Mouse (Mus musculus) ES-Bruce4 (cell line): ENCODE measurements around the gene Slc44a4. TPM values are rescaled to one million over a fixed set of nuclear protein-coding genes. Genes with fewer than 3 reads are reported as not detected.

Experiments
- H3K27ac ChIP-seq: 2 replicates; pipeline ENCODE4 v1.5.1; 2012; ENCODE audit warnings: low read length, inconsistent platforms; ENCODE audit not compliant: insufficient read depth
- H3K27me3 ChIP-seq: 2 replicates; pipeline ENCODE4 v1.6.1; 2012; ENCODE audit warnings: mild to moderate bottlenecking, low read length, inconsistent platforms; ENCODE audit not compliant: control insufficient read depth, poor library complexity, insufficient read depth, severe bottlenecking
- H3K36me3 ChIP-seq: 2 replicates; pipeline ENCODE4 v1.6.1; 2012; ENCODE audit warnings: inconsistent platforms, mild to moderate bottlenecking, low read length, moderate library complexity; ENCODE audit not compliant: control insufficient read depth, poor library complexity, insufficient read depth, severe bottlenecking
- H3K4me1 ChIP-seq: one replicate; pipeline ENCODE4 v1.8.1; 2011; ENCODE audit warnings: low read length; ENCODE audit not compliant: control insufficient read depth, insufficient read depth
- H3K4me3 ChIP-seq: 2 replicates; pipeline ENCODE4 v1.5.1; 2011; ENCODE audit warnings: low read depth, mild to moderate bottlenecking, low read length
- H3K9ac ChIP-seq: 2 replicates; pipeline ENCODE4 v1.6.1; 2012; ENCODE audit warnings: low read depth, mild to moderate bottlenecking, inconsistent platforms; ENCODE audit not compliant: poor library complexity, severe bottlenecking
- H3K9me3 ChIP-seq: replicated peaks from 2 replicates; pipeline ENCODE4 v1.6.1; 2012; ENCODE audit warnings: mild to moderate bottlenecking, low read length, inconsistent platforms; ENCODE audit not compliant: control insufficient read depth, poor library complexity, insufficient read depth, severe bottlenecking
- CTCF ChIP-seq: IDR thresholded peaks from one replicate; pipeline ENCODE4 v1.8.1; 2011; ENCODE audit warnings: low read depth, low read length
- EP300 ChIP-seq: IDR thresholded peaks from 2 replicates; pipeline ENCODE4 v1.6.1; 2011; ENCODE audit warnings: low read depth, low read length; ENCODE audit not compliant: insufficient read depth
- POLR2A ChIP-seq: IDR thresholded peaks from one replicate; pipeline ENCODE4 v1.8.1; 2011; ENCODE audit warnings: low read length; ENCODE audit not compliant: insufficient read depth
- polyA plus RNA-seq: library from polyadenylated mRNA; stranded (reverse); fragments of >200 nt; gene quantifications from 2 replicates; pipeline ENCODE4 v1.2.4, GENCODE M21; 2011; ENCODE audit warnings: low read depth; ENCODE audit not compliant: missing spikeins, insufficient read depth, insufficient read length

Gene Slc44a4
- polyA plus RNA-seq, 1 experiment = 5.3 TPM

DNA sequence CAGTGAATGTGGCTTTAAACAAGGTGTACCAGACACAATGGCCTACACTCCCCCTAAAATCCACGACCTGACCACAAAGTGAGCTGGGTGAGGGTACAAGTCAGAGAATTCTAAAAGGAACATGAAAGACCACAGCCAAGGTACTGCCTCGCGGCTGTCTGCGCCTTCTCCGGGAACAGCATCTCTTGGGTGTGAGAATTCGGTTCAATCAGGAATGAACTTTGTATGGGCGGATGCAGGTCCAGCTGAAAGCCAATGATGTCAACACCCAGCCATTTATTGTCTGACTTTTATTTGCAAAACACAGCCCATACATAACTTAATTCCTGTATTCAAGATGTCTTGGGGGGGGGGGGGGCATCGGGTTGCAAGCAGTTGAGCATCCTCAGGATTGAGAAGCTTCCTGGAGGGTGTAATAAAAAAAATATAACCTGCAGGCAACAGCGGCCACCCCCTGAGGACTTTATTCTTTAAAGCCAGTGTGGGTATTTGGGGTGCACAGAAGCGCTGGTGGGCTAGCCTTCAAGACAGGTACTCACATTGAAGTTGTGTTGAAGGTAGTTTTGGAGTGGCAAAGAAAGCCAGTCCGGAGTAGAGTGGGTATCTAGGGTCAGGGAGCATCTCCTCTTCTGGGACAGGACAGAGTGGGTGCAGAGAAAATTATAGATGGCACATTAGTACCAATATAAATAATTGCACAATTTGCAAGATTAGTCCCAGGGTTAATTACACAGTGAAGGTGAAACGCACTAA is 21.0 kb upstream of the Slc44a4 start:
- Histone ChIP-seq H3K27ac (peak overlapping the region; percentile 84), H3K4me3 (no peak overlapping the region), H3K9me3 (no peaks in the 10 kb centered on the region), H3K36me3 (no peaks in the 10 kb centered on the region), H3K27me3 (no peaks in the 10 kb centered on the region), H3K9ac (peak overlapping the region; percentile 8; the same call in 1 of the 2 replicates), H3K4me1 (peaks cover 2% of the 10 kb centered on the region)
- no peak for TF ChIP-seq CTCF
- no peak for TF ChIP-seq POLR2A
- TF ChIP-seq EP300 = peak; percentile 61; the same call in 1 of the 2 replicates

DNA sequence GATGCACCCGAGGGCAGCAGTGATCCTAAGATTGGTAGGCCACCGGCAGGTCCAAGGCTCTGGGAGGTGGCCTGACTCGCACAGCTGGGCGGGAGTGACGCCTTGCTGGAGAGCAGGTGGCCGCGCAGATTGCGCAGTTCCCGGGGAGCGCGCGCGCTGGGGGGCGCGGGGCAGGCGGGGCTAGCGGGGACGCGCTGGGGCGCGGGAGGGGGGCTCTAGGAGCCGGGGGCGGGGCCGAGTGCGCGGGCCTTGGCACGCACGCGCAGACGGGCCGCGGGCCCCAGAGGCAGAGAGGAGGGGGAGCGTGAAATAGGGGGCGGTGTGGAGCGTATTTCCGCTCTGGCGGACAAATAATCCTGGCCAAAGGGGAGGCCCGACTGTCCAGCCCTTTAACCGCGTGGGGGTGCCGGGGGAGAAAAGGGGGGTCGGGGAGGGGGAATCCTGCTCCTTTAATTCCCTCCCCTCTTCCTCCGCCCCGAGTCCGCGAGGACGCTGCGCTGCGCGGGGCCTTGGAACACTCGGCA is 20.1 kb upstream of the Slc44a4 start:
- Histone ChIP-seq H3K27me3 (no peaks in the 10 kb centered on the region), H3K4me3 (peak overlapping the region; percentile 59), H3K4me1 (peaks cover 2% of the 10 kb centered on the region), H3K9me3 (no peaks in the 10 kb centered on the region), H3K36me3 (no peaks in the 10 kb centered on the region), H3K27ac (peak overlapping the region; percentile 84), H3K9ac (peak overlapping the region; percentile 96)
- TF ChIP-seq EP300 = peak; percentile 56; the same call in 1 of the 2 replicates
- TF ChIP-seq POLR2A = peak; percentile 66
- TF ChIP-seq CTCF = no peak

DNA sequence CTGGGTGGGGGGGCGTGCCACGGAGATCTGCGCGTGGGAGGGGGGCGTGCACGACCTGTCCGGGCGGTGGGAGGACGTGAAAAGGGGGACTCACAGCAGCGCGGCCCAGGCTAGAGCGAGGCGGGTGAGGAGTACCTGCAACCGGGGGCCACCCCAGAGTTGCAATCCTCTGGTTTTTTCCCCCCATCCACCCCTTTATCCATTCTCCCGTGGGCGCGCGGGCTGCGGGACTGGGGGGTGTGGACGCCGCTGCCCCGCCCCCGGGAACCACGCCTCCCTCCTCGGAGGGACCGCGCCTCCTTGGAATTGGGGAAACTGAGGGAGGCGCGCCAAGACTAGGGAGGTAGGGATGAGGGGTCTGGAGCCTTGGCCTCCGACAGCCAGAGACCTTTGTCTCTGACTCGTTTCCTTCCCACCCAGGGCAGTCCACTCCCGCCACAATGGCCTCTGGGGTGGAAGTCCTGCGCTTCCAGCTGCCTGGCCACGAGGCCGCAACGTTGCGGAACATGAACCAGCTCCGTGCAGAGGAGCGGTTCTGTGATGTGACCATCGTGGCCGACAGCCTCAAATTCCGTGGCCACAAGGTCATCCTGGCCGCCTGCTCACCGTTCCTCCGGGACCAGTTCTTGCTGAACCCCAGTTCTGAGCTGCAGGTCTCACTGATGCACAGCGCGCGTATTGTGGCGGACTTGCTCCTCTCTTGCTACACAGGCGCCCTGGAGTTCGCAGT is 19.3 kb upstream of the Slc44a4 start:
- Histone ChIP-seq H3K27me3 (no peaks in the 10 kb centered on the region), H3K36me3 (no peaks in the 10 kb centered on the region), H3K4me3 (peak overlapping the region; percentile 59), H3K27ac (no peak overlapping the region), H3K9me3 (no peaks in the 10 kb centered on the region), H3K9ac (peak overlapping the region; percentile 96), H3K4me1 (peaks cover 2% of the 10 kb centered on the region)
- no peak for TF ChIP-seq CTCF
- TF ChIP-seq EP300 = no peak
- no peak for TF ChIP-seq POLR2A

DNA sequence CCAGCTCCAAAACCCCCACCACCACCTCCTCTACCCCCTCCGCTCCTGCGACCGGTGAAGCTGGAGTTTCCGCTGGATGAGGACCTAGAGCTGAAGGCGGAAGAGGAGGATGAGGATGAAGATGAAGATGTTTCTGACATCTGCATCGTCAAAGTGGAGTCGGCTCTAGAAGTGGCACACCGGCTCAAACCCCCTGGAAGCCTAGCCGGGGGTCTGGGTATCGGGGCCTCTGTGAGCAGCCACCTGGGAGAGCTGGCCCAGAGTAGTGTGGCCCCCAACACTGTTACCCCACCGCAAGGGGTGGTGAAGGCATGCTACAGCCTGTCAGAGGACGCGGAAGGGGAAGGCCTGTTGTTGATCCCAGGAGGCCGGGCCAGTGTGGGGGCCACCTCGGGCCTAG is 18.5 kb upstream of the Slc44a4 start:
- peaks cover 2% of the 10 kb centered on the region for H3K4me1 ChIP-seq
- no peak overlapping the region for H3K27ac ChIP-seq
- TF ChIP-seq CTCF = no peak
- TF ChIP-seq EP300 = no peak
- TF ChIP-seq POLR2A = no peak
- no peaks in the 10 kb centered on the region for H3K9me3 ChIP-seq
- no peaks in the 10 kb centered on the region for H3K27me3 ChIP-seq
- H3K4me3 ChIP-seq = peak overlapping the region; percentile 59
- no peaks in the 10 kb centered on the region for H3K36me3 ChIP-seq
- H3K9ac ChIP-seq = no peak overlapping the region

DNA sequence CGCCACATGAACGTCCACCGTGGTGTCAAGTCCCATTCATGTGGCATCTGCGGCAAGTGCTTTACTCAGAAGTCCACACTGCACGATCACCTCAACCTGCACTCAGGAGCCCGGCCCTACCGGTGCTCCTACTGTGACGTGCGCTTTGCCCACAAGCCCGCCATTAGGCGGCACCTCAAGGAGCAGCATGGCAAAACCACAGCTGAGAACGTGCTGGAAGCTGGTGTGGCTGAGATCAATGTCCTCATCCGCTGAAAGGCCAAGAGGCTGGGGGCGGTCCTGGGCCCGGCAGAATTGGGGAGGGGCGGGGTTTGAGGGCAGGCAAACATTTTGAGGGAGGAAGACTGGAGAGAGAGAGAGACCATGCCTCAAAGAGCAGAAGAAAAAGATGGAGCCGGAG is 17.9 kb upstream of the Slc44a4 start:
- Histone ChIP-seq H3K27ac (no peak overlapping the region), H3K9ac (no peak overlapping the region), H3K4me3 (peak overlapping the region; percentile 7; the same call in 1 of the 2 replicates), H3K4me1 (peaks cover 2% of the 10 kb centered on the region), H3K27me3 (no peaks in the 10 kb centered on the region), H3K9me3 (no peaks in the 10 kb centered on the region), H3K36me3 (no peaks in the 10 kb centered on the region)
- peak; percentile 14 for TF ChIP-seq POLR2A
- TF ChIP-seq CTCF = no peak
